Mouse (Mus musculus) B cell, adult (primary cell): ENCODE measurements around the gene Cplx3. TPM values are rescaled to one million over a fixed set of nuclear protein-coding genes. Genes with fewer than 3 reads are reported as not detected.

ENCODE experiments used
- total RNA-seq: library from RNA; stranded (reverse); gene quantifications from 4 replicates; pipeline ENCODE4 v1.2.4, GENCODE M21; 2023; ENCODE audit not compliant: inconsistent age

The Cplx3 gene
- total RNA-seq = 0.96 TPM in 1 of 4 replicates, not detected in the others

GRCm38 (mm10) chr9:57606139-57606851 lies at the start of gene Cplx3:
TSS of gene Cplx3 (minus strand) at chr9:57606281.

GRCm38 (mm10) chr9:57653283-57653682 lies 47.2 kb upstream of the Cplx3 start, which contains the start of gene Csk:
TSS of gene Csk (minus strand) at chr9:57653631.

GRCm38 (mm10) chr9:57620674-57621073 lies 14.6 kb upstream of the Cplx3 start, which contains the start of gene Lman1l:
TSS of gene Lman1l (minus strand) at chr9:57620774.

GRCm38 (mm10) chr9:57589224-57590126 lies 16.6 kb downstream of the Cplx3 start, which contains the start of gene Ulk3:
TSS of gene Ulk3 (plus strand) at chr9:57589452.

GRCm38 (mm10) chr9:57560861-57561710 lies 45.0 kb downstream of the Cplx3 start, which contains the start of gene Scamp2:
TSS of gene Scamp2 (plus strand) at chr9:57560943.

GRCm38 (mm10) chr9:57552139-57552887 lies 53.8 kb downstream of the Cplx3 start, which contains the start of gene Mpi:
TSS of gene Mpi (minus strand) at chr9:57552763.

Other genes with a start within 250 kb of the Cplx3 start
- 69.4 to 80.2 TPM (median 74.0 TPM) in 4 replicates for gene Ppcdc, start 166.2 kb downstream of the Cplx3 start, total RNA-seq
- 0.16 to 0.90 TPM (median 0.38 TPM) in 3 of 4 replicates, not detected in the other for gene Scamp5, start 138.2 kb downstream of the Cplx3 start, total RNA-seq
- 0.36 to 0.48 TPM in 2 of 4 replicates, not detected in the others for gene Rpp25, start 102.3 kb downstream of the Cplx3 start, total RNA-seq
- gene Cox5a, start 85.0 kb downstream of the Cplx3 start, total RNA-seq = 89.9 to 126 TPM (median 108 TPM) in 4 replicates
- 15.5 to 17.5 TPM (median 16.7 TPM) in 4 replicates for gene Fam219b, start 68.8 kb downstream of the Cplx3 start, total RNA-seq
- gene Mpi, start 53.5 kb downstream of the Cplx3 start, total RNA-seq = 11.5 to 14.4 TPM (median 13.1 TPM) in 4 replicates
- 118 to 122 TPM (median 121 TPM) in 4 replicates for gene Scamp2, start 45.3 kb downstream of the Cplx3 start, total RNA-seq
- 81.7 to 91.7 TPM (median 88.2 TPM) in 4 replicates for gene Ulk3, start 16.8 kb downstream of the Cplx3 start, total RNA-seq
- gene Lman1l, start 14.5 kb upstream of the Cplx3 start, total RNA-seq = 0.39 to 0.90 TPM (median 0.57 TPM) in 4 replicates
- 558 to 628 TPM (median 613 TPM) in 4 replicates for gene Csk, start 47.4 kb upstream of the Cplx3 start, total RNA-seq
- not detected in 4 replicates for gene Cyp1a2, start 77.4 kb upstream of the Cplx3 start, total RNA-seq
- not detected in 4 replicates for gene Cyp1a1, start 81.6 kb upstream of the Cplx3 start, total RNA-seq
- 22.2 to 23.7 TPM (median 22.7 TPM) in 4 replicates for gene Edc3, start 102.3 kb upstream of the Cplx3 start, total RNA-seq
- 208 to 232 TPM (median 224 TPM) in 4 replicates for gene Clk3, start 159.6 kb upstream of the Cplx3 start, total RNA-seq
- gene Arid3b, start 230.5 kb upstream of the Cplx3 start, total RNA-seq = 103 to 110 TPM (median 105 TPM) in 4 replicates